Mouse (Mus musculus) heart, adult 18-20 months (tissue): ENCODE data around the gene Pgm2. TPM values are rescaled to one million over a fixed set of nuclear protein-coding genes. Genes with fewer than 3 reads are reported as not detected.

Source experiments
- DNase-seq, 2 experiments: peaks; one replicate each; pipeline ENCODE4 v3.0.0; 2021 to 2022; ENCODE audit warnings: mixed read lengths in 1 of 2
- total RNA-seq, 2 experiments: library from RNA; stranded (reverse); gene quantifications; 2 replicates each; pipeline ENCODE4 v1.2.3; 2021

Gene Pgm2
- total RNA-seq, 2 experiments from 2014 or later = 4.7 to 4.9 TPM

DNA sequence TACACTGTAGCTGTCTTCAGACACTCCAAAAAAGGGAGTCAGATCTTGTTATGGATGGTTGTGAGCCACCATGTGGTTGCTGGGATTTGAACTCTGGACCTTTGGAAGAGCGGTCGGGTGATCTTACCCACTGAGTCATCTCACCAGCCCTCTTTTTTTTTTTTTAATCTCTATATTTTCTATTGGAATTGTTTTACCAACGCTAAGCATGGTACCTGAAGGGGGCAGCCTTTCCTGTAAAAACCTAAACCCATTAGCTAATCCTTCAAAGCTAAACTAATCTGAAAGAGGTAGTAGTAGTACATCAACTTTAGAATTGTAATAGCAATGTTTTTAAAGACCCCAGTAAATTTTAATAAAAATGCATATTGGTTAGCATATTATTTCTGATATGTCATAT, 17.2 kb upstream of the Pgm2 start:
- DNase-seq = peak in 1 of 2 experiments; percentile 39

DNA sequence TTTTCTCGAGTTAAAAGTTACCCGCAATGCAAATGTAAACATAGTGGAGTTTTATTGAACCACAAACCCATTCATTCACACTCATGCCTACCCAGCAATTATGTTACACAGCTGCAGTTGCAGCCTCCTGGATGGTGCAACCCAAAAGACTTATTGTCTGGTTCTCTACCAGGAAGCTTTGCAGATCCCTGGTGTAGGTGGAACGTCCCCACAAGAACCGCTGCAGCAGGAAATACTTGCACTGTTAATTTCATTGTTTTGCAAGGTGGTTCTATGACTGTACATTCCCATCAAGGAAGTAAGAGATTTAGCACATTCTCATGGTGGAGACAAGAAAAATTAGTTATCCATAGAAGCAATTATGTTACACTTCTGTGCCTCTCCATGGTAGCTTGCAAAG, 15.4 kb upstream of the Pgm2 start:
- DNase-seq = no peak

DNA sequence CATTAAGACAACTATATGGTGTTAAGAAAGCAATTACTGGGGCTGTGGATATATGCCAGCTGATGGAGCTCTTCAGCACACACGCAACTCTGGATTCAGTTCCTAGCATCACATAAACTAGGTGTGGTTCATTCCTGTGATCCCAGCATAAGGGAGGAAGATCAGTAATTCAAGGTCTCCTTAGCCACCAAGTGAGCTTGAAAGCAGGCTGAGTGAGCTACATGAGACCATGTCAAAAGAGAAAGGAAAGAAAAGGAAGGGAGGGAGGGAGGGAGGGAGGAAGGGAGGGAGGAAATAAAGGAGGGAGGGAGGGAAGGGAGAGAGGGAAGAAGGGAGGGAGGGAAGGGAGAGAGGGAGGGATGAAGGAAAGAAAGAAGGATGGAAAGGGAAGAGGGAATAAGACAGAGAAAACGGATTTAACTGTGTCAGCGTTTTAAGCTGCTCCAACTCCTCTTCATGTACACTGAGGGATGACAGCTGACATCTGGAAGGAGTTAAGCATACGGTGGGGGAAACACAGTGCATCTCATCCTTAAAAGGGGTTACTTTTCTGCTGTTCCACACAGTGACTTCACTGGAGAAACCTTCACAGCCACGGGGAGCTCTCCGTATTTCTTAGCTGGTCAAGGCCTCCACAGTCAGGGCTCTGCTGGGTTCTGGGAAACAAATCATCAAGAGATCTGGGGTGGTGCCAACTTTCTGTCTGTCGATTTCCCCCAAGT, 13.8 kb upstream of the Pgm2 start:
- no peak for DNase-seq

- DNase-seq = no peak
Measured at GRCm38 (mm10) chr5:64079462-64079817, 13.3 kb upstream of the Pgm2 start.

DNA sequence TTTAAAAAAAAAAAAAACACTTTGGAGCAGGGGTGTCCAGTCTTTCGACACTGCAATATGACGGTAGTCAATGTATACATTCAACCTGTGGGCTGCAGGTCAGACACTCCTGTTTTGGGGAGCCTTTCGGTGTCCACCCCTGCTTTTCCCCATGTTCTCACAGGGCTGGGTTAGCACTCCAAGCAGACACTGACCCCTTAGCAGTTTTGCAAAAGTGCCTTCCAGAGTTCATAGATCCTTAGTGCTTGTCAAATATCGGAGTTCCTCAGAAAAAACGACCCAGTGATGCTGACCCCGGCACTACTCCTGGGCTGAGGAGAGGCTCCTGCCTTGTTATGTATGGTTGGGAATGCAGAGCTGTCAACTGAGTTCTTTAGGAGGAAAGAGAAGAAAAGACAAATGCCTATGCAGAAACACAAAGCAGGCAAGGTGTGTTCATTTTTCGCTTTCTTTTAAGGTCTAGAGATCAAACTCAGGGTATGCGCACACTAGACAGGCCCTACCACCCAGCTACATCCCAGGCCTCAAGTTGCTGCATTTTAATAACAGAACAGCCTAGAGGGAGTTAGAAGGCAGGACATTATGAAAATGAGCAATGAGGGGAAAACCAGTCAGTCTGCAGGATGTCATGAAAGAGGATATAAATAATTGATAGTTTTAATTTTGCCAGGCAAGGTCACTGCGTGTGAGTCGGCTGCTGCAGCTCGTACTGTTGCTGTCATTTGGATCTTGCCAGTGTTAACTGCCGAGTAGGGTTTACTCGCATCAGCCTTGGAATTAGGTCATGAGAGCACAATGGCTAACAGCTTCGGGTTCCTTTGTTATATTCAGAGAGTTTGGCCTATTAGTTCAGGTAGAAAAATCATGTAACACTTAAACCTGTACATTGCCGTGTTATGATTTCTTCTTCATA, 9.0 kb upstream of the Pgm2 start:
- no peak for DNase-seq

GRCm38 (mm10) chr5:64085405-64085804, 7.3 kb upstream of the Pgm2 start:
- DNase-seq = no peak

- DNase-seq = no peak
Measured at GRCm38 (mm10) chr5:64088740-64089139, 4.0 kb upstream of the Pgm2 start.

DNA sequence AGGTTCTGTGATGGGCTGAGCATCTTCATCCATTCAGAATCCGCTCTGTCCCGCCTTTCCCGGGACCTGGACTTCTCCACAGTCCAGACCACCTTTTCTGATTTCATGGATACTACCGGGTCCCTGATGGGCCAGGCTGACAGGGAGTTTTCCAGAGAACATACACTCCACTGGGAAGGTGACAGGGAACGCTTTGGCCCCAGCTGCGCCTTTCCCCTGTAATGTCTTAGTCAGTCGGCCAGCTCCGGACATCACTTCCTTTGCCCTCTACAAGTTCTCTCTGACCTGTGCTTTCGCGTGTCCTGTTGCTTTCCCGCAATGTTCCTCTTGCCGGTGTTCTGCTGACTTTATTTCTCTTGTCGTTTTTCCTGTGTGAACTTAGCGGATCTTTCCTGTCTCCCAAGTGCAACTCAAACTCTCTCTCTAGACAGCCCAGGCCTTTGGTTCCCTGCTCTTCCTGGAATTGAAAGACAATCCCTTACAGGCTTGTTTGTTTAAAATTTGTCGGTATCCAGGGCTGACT, 660 bp downstream of the Pgm2 start:
- DNase-seq = peak; percentile 55 to 70

- no peak for DNase-seq
Measured at GRCm38 (mm10) chr5:64095342-64095993, 2.7 kb downstream of the Pgm2 start.

DNA sequence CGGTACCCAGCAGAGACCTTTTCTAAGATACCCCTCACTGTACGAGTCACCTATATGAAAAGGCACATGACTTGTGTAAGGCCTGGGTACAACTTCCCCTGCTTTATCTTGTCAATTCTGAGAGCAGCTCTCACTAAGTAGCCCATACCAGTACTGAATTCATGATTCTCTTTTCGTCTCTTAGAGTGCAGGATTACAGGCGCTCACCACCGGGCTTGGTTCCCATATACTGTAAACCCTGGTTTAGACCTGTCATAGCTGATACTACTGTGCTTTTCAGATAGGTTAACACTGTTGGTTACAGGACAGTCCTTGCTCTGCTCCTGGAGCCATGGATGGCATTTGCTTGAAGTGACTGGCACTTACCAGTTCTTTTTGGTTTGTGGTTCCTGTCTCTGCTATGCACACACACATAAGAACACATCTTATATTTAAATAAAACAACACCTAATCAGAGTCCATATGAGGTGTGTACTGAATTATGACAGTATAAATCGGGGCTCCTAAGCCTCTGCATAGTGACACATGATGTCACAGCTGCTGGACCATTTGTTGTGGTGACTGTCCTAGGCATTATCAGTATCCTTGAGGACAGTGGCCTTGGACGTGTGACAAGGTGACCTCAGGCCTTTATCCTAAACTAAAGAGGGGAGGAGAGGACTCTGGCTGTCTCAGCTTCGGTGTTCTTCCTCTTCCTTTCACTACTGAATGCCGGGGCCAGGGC, 9.4 kb downstream of the Pgm2 start:
- no peak for DNase-seq

- DNase-seq = no peak
Measured at GRCm38 (mm10) chr5:64102717-64103075, 9.9 kb downstream of the Pgm2 start.

DNA sequence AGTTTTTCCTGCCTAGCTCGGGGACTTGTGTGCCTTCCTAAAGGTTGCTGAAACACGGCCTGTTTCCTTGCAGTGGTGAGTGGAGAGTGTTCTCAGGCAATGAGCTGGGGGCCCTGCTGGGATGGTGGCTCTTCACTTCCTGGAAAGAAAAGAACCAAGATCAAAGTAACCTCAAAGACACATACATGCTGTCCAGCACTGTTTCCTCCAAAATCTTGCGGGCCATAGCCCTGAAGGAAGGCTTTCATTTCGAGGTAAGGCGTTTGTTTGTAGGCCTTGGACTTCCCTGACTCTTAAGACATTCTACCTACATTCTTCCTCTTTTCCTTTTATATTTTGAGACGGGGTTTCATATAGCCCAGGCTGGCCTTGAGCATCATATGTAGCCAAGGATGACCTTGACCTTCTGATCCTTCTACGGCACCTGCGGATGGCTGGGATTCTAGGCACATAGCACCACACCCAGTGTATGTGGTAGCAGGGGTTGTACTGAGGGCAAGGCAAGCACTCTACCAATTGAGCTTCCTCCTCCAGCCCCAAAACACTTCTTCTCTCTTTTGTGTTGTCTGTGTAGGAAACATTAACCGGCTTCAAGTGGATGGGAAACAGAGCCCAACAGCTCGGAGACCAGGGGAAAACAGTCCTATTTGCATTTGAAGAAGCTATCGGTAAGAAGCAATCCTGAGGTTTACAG, 15.0 kb downstream of the Pgm2 start:
- DNase-seq = no peak

- DNase-seq = no peak
Measured at GRCm38 (mm10) chr5:64109217-64109616, 16.5 kb downstream of the Pgm2 start.

DNA sequence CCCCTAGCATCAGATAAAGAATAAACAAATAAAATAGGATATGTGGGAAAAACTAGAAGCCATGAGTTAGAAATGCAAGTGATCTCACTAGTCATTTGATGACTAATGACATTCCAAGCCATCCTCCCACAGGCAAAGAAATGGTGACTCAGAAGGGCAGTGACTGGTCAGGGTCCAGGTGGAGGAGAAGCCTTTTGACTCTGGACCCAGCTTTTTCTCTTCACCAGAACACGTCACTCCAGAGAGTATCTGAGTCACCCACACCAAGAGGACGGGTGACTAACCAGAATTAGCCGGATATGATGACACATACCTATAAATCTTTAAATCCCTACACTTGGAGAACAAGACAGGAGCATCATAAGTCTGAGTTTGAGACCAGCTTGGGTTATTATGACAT, 19.6 kb downstream of the Pgm2 start:
- peak in 1 of 2 experiments; percentile 33 for DNase-seq

DNA sequence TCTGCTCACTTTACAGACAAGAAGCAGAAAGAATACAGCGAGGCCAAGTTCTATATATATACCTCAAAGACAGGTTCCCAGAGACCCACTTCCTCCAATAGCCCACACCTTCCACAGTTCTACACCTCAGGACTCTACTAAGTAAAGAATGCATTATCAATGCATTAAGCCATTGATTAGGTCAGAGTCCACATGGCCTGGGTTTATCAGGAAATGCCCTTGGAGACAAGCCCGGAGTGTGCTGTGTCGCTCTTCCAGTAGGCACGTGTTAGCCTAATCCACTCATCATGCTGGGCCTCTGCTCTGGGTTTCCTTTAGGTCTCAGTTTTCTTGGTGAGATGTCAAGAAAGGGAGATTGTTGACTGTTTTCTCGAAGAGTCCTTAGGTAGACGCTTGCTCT, 21.5 kb downstream of the Pgm2 start:
- no peak for DNase-seq

DNA sequence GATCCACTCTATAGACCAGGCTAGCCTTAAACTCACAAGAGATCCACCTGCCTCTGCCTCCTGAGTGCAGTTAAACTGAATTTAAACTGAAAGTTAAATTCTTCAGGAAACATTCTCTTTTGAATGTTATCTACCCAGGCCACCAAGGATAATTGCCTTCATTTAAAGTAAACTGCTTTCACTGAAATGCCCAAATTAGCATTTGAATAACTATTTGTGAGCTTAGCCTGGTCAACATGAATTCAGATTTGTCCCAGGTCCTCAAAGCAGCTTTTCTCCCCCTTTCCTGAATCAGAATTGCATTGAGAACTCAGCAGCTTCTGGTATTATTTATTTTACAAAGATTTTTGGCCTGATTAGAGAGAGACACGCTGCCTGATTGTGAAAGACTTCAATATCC, 24.4 kb downstream of the Pgm2 start:
- DNase-seq = no peak

DNA sequence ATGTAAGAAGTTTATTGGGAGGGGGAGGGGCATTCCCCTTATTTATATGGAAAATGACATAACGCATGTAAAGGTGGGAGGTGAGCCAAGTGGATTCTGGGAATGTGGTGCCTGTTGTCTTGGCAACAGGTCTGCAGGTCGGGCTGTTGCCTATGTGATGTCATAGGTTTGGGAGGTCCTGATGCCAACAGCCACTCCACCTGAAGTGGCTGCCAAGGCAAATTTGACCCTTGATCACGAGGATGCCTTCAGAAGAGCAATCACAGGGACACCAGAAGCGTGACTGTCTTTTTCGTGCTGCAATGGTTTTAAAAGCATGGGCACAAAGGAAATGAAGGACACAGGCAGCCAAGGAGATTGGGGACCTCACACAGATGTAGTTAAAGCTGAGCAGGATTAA, 33.0 kb downstream of the Pgm2 start:
- DNase-seq = no peak

DNA sequence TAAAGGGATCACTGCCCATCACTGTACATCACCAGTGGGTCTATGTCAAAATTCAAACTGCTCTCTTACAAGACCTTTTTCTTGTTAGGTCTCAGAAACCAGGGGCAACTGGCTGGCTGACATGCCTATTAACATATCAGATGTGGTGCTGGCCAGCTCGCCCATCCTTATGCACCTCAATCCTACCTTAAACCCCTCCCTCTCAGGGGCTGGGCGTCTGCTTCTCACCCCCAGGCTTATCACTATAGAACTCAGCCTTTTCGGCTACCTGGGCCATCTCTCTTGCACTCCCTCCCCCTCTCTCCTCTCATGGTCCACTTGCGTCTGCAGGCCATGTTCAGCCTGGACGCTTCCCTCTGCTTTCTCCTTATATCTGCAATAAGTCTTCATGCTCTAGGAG, 38.8 kb downstream of the Pgm2 start:
- DNase-seq = no peak

- no peak for DNase-seq
Measured at GRCm38 (mm10) chr5:64133901-64134300, 41.2 kb downstream of the Pgm2 start.

- no peak for DNase-seq
Measured at GRCm38 (mm10) chr5:64136325-64136724, 43.6 kb downstream of the Pgm2 start.

- no peak for DNase-seq
Measured at GRCm38 (mm10) chr5:64140202-64140601, 47.5 kb downstream of the Pgm2 start.

DNA sequence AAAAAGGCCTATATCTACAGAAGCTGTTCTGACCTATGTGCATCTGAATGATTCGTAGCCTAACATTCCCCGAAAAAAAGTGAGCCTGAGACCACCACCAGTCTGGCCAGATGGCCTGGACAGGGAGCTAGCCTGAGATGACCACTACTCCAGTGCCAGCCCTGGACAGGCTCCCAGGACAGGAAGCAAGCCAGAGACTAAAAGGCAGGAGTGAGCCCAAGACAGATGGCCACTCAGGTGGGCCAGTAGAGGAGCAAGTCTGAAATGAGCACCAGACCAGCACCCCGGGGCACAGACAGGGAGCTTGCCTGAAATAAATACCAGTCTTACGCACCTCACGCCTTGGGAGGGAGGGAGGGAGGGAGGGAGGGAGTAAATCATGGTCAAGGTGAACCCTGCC, 51.6 kb downstream of the Pgm2 start:
- DNase-seq = no peak
